Mouse (Mus musculus) spleen, adult 2 months (tissue): ENCODE results near the gene Jade3.

Source experiments
- CTCF ChIP-seq: fragments of 200-500 bp; IDR thresholded peaks from 2 replicates; pipeline ENCODE4 v1.5.1; 2011; ENCODE audit warnings: mild to moderate bottlenecking, inconsistent platforms; ENCODE audit not compliant: insufficient read depth, insufficient read length, insufficient replicate concordance; ENCODE audit errors: extremely low read depth
- POLR2A ChIP-seq: fragments of 200-500 bp; IDR thresholded peaks from 2 replicates; pipeline ENCODE4 v1.6.1; 2011; ENCODE audit warnings: low read depth, low read length, inconsistent platforms

DNA sequence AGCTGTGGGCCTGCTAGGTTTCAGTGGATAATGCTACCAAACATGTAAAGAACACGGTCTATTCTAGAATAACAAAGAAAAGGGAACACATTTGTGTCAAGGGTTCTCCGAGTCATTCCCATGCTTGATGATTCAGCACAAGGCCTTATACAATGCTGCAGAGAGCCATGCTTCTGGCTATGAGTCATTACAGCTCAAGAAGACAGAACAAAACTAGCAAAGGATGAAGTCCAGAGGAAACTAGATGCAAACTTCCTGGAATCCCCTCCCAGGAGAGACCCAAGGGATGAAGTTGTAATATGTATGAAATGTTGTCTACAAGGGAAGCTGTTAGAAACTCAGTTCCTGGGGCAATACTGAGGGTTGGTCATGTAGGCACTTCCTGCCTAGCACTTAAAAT lies 7.0 kb upstream of the Jade3 start:
- TF ChIP-seq CTCF (no peak), POLR2A (no peak)
